Mouse (Mus musculus) heart, adult 2 months (tissue): ENCODE measurements at regions not wholly inside any gene's neighbourhood (a gene's known extent, or its start where the extent isn't known, plus 50 kb on each side); places are given as distances from the start of the nearest gene placed in this dataset.
"Not testable (repeated sequence)": the region's sequence is repeated elsewhere in the genome, so short reads cannot be mapped to it uniquely, and the experiment has no call there.

Experiments used
- CTCF ChIP-seq: fragments of 200-600 bp; IDR thresholded peaks from 2 replicates; pipeline ENCODE4 v1.8.1; 2022; ENCODE audit warnings: antibody characterized with exemption, mild to moderate bottlenecking, moderate library complexity
- EP300 ChIP-seq: fragments of 200-500 bp; IDR thresholded peaks from 2 replicates; pipeline ENCODE4 v1.6.1; 2011; ENCODE audit warnings: low read depth, low read length, control low read depth; ENCODE audit not compliant: insufficient read depth
- POLR2A ChIP-seq: fragments of 200-500 bp; IDR thresholded peaks from 2 replicates; pipeline ENCODE4 v1.6.1; 2011; ENCODE audit warnings: mild to moderate bottlenecking, low read depth, low read length, control low read depth; ENCODE audit not compliant: insufficient read depth

DNA sequence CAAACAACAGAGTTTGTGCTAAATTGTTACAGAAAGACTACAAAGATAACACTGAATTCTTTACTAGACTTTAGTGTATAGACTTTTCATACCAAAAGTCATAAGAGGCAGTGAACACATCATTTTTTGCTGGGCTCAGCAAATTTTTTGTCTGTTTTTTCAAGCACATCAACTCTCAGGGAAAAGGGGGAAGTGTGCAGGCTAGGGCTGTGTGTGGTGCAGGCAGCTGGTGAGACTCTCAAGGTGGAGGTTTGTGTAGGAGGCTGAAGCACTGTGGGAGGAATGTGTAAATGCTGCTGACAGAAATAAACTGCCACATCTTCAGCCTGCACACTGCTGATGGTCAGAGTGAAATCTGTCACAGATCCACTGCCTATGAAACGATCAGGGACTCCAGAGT lies 405.6 kb downstream of the Rpia start:
- TF ChIP-seq CTCF, POLR2A, EP300: not testable (repeated sequence)
